Mouse (Mus musculus): Measurements from ENCODE around the gene Cnot8. TPM values are rescaled to one million over a fixed set of nuclear protein-coding genes. Genes with fewer than 3 reads are reported as not detected.

The Cnot8 gene
- polyA plus RNA-seq, 1 experiment from 2014 or later: 114 TPM

- Histone ChIP-seq H3K4me1 (ENCODE audit: control insufficient read depth, insufficient read depth, low read length) (peaks cover 3% of the 10 kb centered on the region; the same call in 1 of the 2 replicates), H3K9me3 (replicated peaks; ENCODE audit: control insufficient read depth, low read length) (no peaks in the 10 kb centered on the region), H3K9ac (replicated peaks; ENCODE audit: low read length) (no peak overlapping the region), H3K4me3 (ENCODE audit: low read depth, low read length) (no peak overlapping the region), H3K36me3 (replicated peaks; ENCODE audit: control insufficient read depth, insufficient read depth, low read depth, low read length) (peaks cover 8% of the 10 kb centered on the region), H3K27me3 (ENCODE audit: control insufficient read depth, insufficient read depth, low read length) (no peaks in the 10 kb centered on the region), H3K27ac (replicated peaks; ENCODE audit: low read depth, low read length) (no peak overlapping the region), H3K4me2 (ENCODE audit: low read depth, low read length) (no peak overlapping the region)
- ATAC-seq (replicated peaks; ENCODE audit: insufficient number of reproducible peaks, low FRiP score, low TSS enrichment, low read depth) (no peak), DNase-seq (ENCODE audit: low spot score) (no peak)
- WGBS: 59% methylated on average over 2 of the region's 3 CpGs
Measured at GRCm38 (mm10) chr11:58107009-58107408, 3.1 kb downstream of the Cnot8 start.

GRCm38 (mm10) chr11:58107664-58108337 is 3.8 kb downstream of the Cnot8 start:
- no peak overlapping the region for H3K4me3 ChIP-seq (ENCODE audit: low read depth, low read length)
- no peak overlapping the region for H3K4me2 ChIP-seq (ENCODE audit: low read depth, low read length)
- H3K27me3 ChIP-seq (ENCODE audit: control insufficient read depth, insufficient read depth, low read length): no peaks in the 10 kb centered on the region
- ATAC-seq (replicated peaks; ENCODE audit: insufficient number of reproducible peaks, low FRiP score, low TSS enrichment, low read depth) (no peak), DNase-seq (ENCODE audit: low spot score) (no peak)
- no peak overlapping the region for H3K9ac ChIP-seq (replicated peaks; ENCODE audit: low read length)
- 93% methylated on average over 4 of the region's 4 CpGs for WGBS
- peaks cover 8% of the 10 kb centered on the region for H3K36me3 ChIP-seq (replicated peaks; ENCODE audit: control insufficient read depth, insufficient read depth, low read depth, low read length)
- no peaks in the 10 kb centered on the region for H3K9me3 ChIP-seq (replicated peaks; ENCODE audit: control insufficient read depth, low read length)
- H3K4me1 ChIP-seq (ENCODE audit: control insufficient read depth, insufficient read depth, low read length): peaks cover 3% of the 10 kb centered on the region; the same call in 1 of the 2 replicates
- H3K27ac ChIP-seq (replicated peaks; ENCODE audit: low read depth, low read length): no peak overlapping the region

GRCm38 (mm10) chr11:58116560-58116959 is 12.6 kb downstream of the Cnot8 start:
- H3K4me1 ChIP-seq (ENCODE audit: control insufficient read depth, insufficient read depth, low read length): no peaks in the 10 kb centered on the region
- no peak overlapping the region for H3K27ac ChIP-seq (replicated peaks; ENCODE audit: low read depth, low read length)
- DNase-seq (ENCODE audit: low spot score) (no peak), ATAC-seq (replicated peaks; ENCODE audit: insufficient number of reproducible peaks, low FRiP score, low TSS enrichment, low read depth) (no peak)
- peaks cover 22% of the 10 kb centered on the region for H3K36me3 ChIP-seq (replicated peaks; ENCODE audit: control insufficient read depth, insufficient read depth, low read depth, low read length)
- no peaks in the 10 kb centered on the region for H3K9me3 ChIP-seq (replicated peaks; ENCODE audit: control insufficient read depth, low read length)
- H3K27me3 ChIP-seq (ENCODE audit: control insufficient read depth, insufficient read depth, low read length): no peaks in the 10 kb centered on the region
- H3K4me2 ChIP-seq (ENCODE audit: low read depth, low read length): no peak overlapping the region
- 95% methylated on average over 1 of the region's 1 CpGs for WGBS
- H3K9ac ChIP-seq (replicated peaks; ENCODE audit: low read length): no peak overlapping the region
- H3K4me3 ChIP-seq (ENCODE audit: low read depth, low read length): no peak overlapping the region

- H3K9me3 ChIP-seq (replicated peaks; ENCODE audit: control insufficient read depth, low read length): no peaks in the 10 kb centered on the region
- H3K4me2 ChIP-seq (ENCODE audit: low read depth, low read length): no peak overlapping the region
- H3K4me1 ChIP-seq (ENCODE audit: control insufficient read depth, insufficient read depth, low read length): no peaks in the 10 kb centered on the region
- H3K27me3 ChIP-seq (ENCODE audit: control insufficient read depth, insufficient read depth, low read length): no peaks in the 10 kb centered on the region
- no peak overlapping the region for H3K4me3 ChIP-seq (ENCODE audit: low read depth, low read length)
- no peak overlapping the region for H3K27ac ChIP-seq (replicated peaks; ENCODE audit: low read depth, low read length)
- ATAC-seq (replicated peaks; ENCODE audit: insufficient number of reproducible peaks, low FRiP score, low TSS enrichment, low read depth) (no peak), DNase-seq (ENCODE audit: low spot score) (no peak)
- WGBS: 89% methylated on average over 10 of the region's 10 CpGs
- H3K36me3 ChIP-seq (replicated peaks; ENCODE audit: control insufficient read depth, insufficient read depth, low read depth, low read length): peaks cover 24% of the 10 kb centered on the region
- no peak overlapping the region for H3K9ac ChIP-seq (replicated peaks; ENCODE audit: low read length)
Measured at GRCm38 (mm10) chr11:58117044-58117652, 13.2 kb downstream of the Cnot8 start.

GRCm38 (mm10) chr11:58120655-58121054 is 16.7 kb downstream of the Cnot8 start:
- Histone ChIP-seq H3K9ac (replicated peaks; ENCODE audit: low read length) (no peak overlapping the region), H3K27me3 (ENCODE audit: control insufficient read depth, insufficient read depth, low read length) (no peaks in the 10 kb centered on the region), H3K9me3 (replicated peaks; ENCODE audit: control insufficient read depth, low read length) (no peaks in the 10 kb centered on the region), H3K4me1 (ENCODE audit: control insufficient read depth, insufficient read depth, low read length) (no peaks in the 10 kb centered on the region), H3K4me2 (ENCODE audit: low read depth, low read length) (no peak overlapping the region), H3K36me3 (replicated peaks; ENCODE audit: control insufficient read depth, insufficient read depth, low read depth, low read length) (peaks cover 16% of the 10 kb centered on the region), H3K27ac (replicated peaks; ENCODE audit: low read depth, low read length) (no peak overlapping the region), H3K4me3 (ENCODE audit: low read depth, low read length) (no peak overlapping the region)
- ATAC-seq (replicated peaks; ENCODE audit: insufficient number of reproducible peaks, low FRiP score, low TSS enrichment, low read depth) (no peak), DNase-seq (ENCODE audit: low spot score) (no peak)
- WGBS: 72% methylated on average over 3 of the region's 3 CpGs

- no peak for DNase-seq (ENCODE audit: low spot score)
- 95% methylated on average over 9 of the region's 9 CpGs for WGBS
- ATAC-seq (replicated peaks; ENCODE audit: insufficient number of reproducible peaks, low FRiP score, low TSS enrichment, low read depth): no peak
Measured at GRCm38 (mm10) chr11:58121351-58121750, 17.4 kb downstream of the Cnot8 start.

GRCm38 (mm10) chr11:58123711-58124110 is 19.8 kb downstream of the Cnot8 start:
- H3K27me3 ChIP-seq (ENCODE audit: control insufficient read depth, insufficient read depth, low read length): no peaks in the 10 kb centered on the region
- H3K4me2 ChIP-seq (ENCODE audit: low read depth, low read length): no peak overlapping the region
- H3K9ac ChIP-seq (replicated peaks; ENCODE audit: low read length): no peak overlapping the region
- ATAC-seq (replicated peaks; ENCODE audit: insufficient number of reproducible peaks, low FRiP score, low TSS enrichment, low read depth): no peak
- H3K4me1 ChIP-seq (ENCODE audit: control insufficient read depth, insufficient read depth, low read length): no peaks in the 10 kb centered on the region
- H3K36me3 ChIP-seq (replicated peaks; ENCODE audit: control insufficient read depth, insufficient read depth, low read depth, low read length): peaks cover 10% of the 10 kb centered on the region
- no peak overlapping the region for H3K27ac ChIP-seq (replicated peaks; ENCODE audit: low read depth, low read length)
- WGBS: 98% methylated on average over 2 of the region's 2 CpGs
- no peaks in the 10 kb centered on the region for H3K9me3 ChIP-seq (replicated peaks; ENCODE audit: control insufficient read depth, low read length)
- DNase-seq (ENCODE audit: low spot score): no peak
- H3K4me3 ChIP-seq (ENCODE audit: low read depth, low read length): no peak overlapping the region

More at GRCm38 (mm10) chr11:58121351-58121750, 17.4 kb downstream of the Cnot8 start:
- Histone ChIP-seq H3K4me3 (ENCODE audit: low read depth, low read length) (no peak overlapping the region), H3K9me3 (replicated peaks; ENCODE audit: control insufficient read depth, low read length) (no peaks in the 10 kb centered on the region), H3K9ac (replicated peaks; ENCODE audit: low read length) (no peak overlapping the region), H3K4me2 (ENCODE audit: low read depth, low read length) (no peak overlapping the region), H3K27ac (replicated peaks; ENCODE audit: low read depth, low read length) (no peak overlapping the region), H3K27me3 (ENCODE audit: control insufficient read depth, insufficient read depth, low read length) (no peaks in the 10 kb centered on the region), H3K36me3 (replicated peaks; ENCODE audit: control insufficient read depth, insufficient read depth, low read depth, low read length) (peaks cover 16% of the 10 kb centered on the region), H3K4me1 (ENCODE audit: control insufficient read depth, insufficient read depth, low read length) (no peaks in the 10 kb centered on the region)

GRCm38 (mm10) chr11:58125021-58125420 is 21.1 kb downstream of the Cnot8 start:
- WGBS: 89% methylated on average over 11 of the region's 11 CpGs
- DNase-seq (ENCODE audit: low spot score): no peak
- Histone ChIP-seq H3K9me3 (replicated peaks; ENCODE audit: control insufficient read depth, low read length) (no peaks in the 10 kb centered on the region), H3K27me3 (ENCODE audit: control insufficient read depth, insufficient read depth, low read length) (no peaks in the 10 kb centered on the region), H3K4me1 (ENCODE audit: control insufficient read depth, insufficient read depth, low read length) (no peaks in the 10 kb centered on the region), H3K27ac (replicated peaks; ENCODE audit: low read depth, low read length) (no peak overlapping the region), H3K36me3 (replicated peaks; ENCODE audit: control insufficient read depth, insufficient read depth, low read depth, low read length) (peaks cover 10% of the 10 kb centered on the region), H3K4me3 (ENCODE audit: low read depth, low read length) (no peak overlapping the region), H3K4me2 (ENCODE audit: low read depth, low read length) (no peak overlapping the region), H3K9ac (replicated peaks; ENCODE audit: low read length) (no peak overlapping the region)
- no peak for ATAC-seq (replicated peaks; ENCODE audit: insufficient number of reproducible peaks, low FRiP score, low TSS enrichment, low read depth)
